Mouse (Mus musculus): ENCODE data around the gene Ikbkg. TPM values are rescaled to one million over a fixed set of nuclear protein-coding genes. Genes with fewer than 3 reads are reported as not detected.

Gene Ikbkg
- polyA plus RNA-seq, 1 experiment from 2014 or later, result 22.2 TPM

DNA sequence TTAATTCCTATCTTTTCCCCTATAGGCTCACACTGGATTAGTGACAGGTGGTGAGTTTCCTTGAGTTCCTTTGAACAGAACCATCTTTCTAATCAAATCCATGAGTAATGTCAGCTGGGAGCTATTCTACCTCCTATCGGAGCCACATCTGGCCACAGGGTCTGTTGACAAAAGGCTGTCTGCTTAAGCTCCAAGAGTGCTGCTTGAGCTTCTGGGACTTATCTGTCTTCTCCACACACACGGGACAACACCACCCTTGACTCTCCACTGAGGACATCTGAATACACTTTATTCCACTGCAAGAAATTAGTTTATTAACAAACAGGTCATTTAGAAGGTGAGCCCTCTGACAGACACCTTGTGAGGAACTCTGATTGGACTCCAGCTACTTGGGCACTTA, 8.6 kb upstream of the Ikbkg start:
- WGBS, result 68% methylated on average over 2 of the region's 2 CpGs
- H3K36me3 ChIP-seq (ENCODE audit: control insufficient read depth, insufficient read depth, low read length), result no peaks in the 10 kb centered on the region
- ATAC-seq (replicated peaks; ENCODE audit: low FRiP score) (no peak), DNase-seq (ENCODE audit: low spot score) (no peak)
- no peaks in the 10 kb centered on the region for H3K4me1 ChIP-seq (replicated peaks; ENCODE audit: control insufficient read depth, insufficient read depth, low read length)
- no peaks in the 10 kb centered on the region for H3K27me3 ChIP-seq (ENCODE audit: control insufficient read depth, insufficient read depth, low read length)
- H3K27ac ChIP-seq (ENCODE audit: low read depth, low read length), result no peak overlapping the region
- H3K4me2 ChIP-seq (ENCODE audit: low read depth, low read length, severe bottlenecking), result no peak overlapping the region
- no peak overlapping the region for H3K9ac ChIP-seq (ENCODE audit: low read length)
- H3K4me3 ChIP-seq (ENCODE audit: low read depth, low read length), result no peak overlapping the region
- no peaks in the 10 kb centered on the region for H3K9me3 ChIP-seq (ENCODE audit: control insufficient read depth, low read length)

DNA sequence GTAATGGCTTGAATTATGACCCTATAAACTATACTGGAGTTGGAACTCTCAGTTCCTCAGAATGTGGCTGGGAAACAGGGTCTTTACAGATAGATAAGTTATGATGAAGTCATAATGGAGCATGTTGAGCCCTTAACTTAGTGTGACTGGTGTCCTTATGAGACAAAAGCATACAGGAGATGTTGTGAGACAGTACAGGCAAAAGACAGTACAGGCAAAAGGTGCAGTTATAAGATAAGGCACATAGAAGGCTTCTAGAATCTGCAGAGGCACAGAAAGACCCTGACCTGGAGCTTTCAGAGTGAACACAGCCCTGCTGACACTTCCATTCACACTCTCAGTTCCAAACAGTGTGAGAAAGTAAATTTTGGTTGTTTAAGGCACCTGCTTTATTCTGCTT, 4.9 kb upstream of the Ikbkg start:
- ATAC-seq (replicated peaks; ENCODE audit: low FRiP score) (no peak), DNase-seq (ENCODE audit: low spot score) (no peak)
- Histone ChIP-seq H3K4me3 (ENCODE audit: low read depth, low read length) (no peak overlapping the region), H3K4me2 (ENCODE audit: low read depth, low read length, severe bottlenecking) (no peak overlapping the region), H3K27me3 (ENCODE audit: control insufficient read depth, insufficient read depth, low read length) (no peaks in the 10 kb centered on the region), H3K9ac (ENCODE audit: low read length) (no peak overlapping the region), H3K27ac (ENCODE audit: low read depth, low read length) (no peak overlapping the region), H3K4me1 (replicated peaks; ENCODE audit: control insufficient read depth, insufficient read depth, low read length) (no peaks in the 10 kb centered on the region), H3K36me3 (ENCODE audit: control insufficient read depth, insufficient read depth, low read length) (no peaks in the 10 kb centered on the region), H3K9me3 (ENCODE audit: control insufficient read depth, low read length) (no peaks in the 10 kb centered on the region)

DNA sequence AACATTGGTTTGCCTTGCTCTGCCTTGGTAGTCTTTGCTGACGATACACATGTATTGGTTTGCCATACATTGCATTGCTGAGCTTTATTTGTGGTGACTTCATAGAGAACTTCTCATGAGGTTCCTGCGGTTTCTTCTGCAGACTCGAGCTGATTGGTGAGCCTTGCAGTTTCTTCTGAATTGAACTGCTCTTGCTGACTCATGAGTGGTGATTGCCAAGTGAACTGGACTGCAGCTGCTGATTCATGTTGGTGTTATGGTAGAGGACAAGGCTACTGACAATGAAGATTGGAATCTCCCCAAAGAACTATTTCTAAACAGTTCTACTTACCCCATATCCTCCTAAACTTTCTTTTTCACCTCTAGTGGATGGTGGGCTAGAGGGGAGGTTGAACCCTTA, 7.0 kb downstream of the Ikbkg start:
- DNase-seq (ENCODE audit: low spot score), result no peak
- Histone ChIP-seq H3K4me3 (ENCODE audit: low read depth, low read length) (no peak overlapping the region), H3K27ac (ENCODE audit: low read depth, low read length) (no peak overlapping the region), H3K27me3 (ENCODE audit: control insufficient read depth, insufficient read depth, low read length) (no peaks in the 10 kb centered on the region), H3K36me3 (ENCODE audit: control insufficient read depth, insufficient read depth, low read length) (no peaks in the 10 kb centered on the region), H3K4me1 (replicated peaks; ENCODE audit: control insufficient read depth, insufficient read depth, low read length) (no peaks in the 10 kb centered on the region), H3K9ac (ENCODE audit: low read length) (no peak overlapping the region), H3K9me3 (ENCODE audit: control insufficient read depth, low read length) (no peaks in the 10 kb centered on the region), H3K4me2 (ENCODE audit: low read depth, low read length, severe bottlenecking) (no peak overlapping the region)
- no peak for ATAC-seq (replicated peaks; ENCODE audit: low FRiP score)
- 84% methylated on average over 3 of the region's 3 CpGs for WGBS

DNA sequence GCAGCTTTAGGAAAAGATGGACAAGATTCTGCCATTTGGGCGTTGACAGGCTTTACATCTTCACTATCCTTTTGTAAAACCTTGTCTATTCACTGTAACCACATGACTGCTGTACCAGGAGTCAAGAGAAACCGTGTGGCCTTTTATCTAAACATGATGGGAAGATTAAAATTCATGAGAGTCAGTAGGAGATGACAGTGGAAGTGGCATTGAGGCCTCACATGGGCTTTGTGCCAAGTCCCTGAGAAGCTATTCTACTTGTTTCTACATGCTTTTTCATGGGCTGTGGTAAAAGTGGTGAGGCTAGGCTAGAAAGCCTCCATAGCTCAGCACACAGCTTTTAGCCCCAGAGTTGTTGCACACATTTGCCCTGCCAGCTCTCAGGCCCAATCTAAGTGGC, 15.2 kb downstream of the Ikbkg start:
- DNase-seq (ENCODE audit: low spot score), result no peak
- Histone ChIP-seq H3K9me3 (ENCODE audit: control insufficient read depth, low read length) (no peaks in the 10 kb centered on the region), H3K27ac (ENCODE audit: low read depth, low read length) (no peak overlapping the region), H3K4me1 (replicated peaks; ENCODE audit: control insufficient read depth, insufficient read depth, low read length) (no peaks in the 10 kb centered on the region), H3K27me3 (ENCODE audit: control insufficient read depth, insufficient read depth, low read length) (no peaks in the 10 kb centered on the region), H3K9ac (ENCODE audit: low read length) (no peak overlapping the region), H3K4me3 (ENCODE audit: low read depth, low read length) (no peak overlapping the region), H3K4me2 (ENCODE audit: low read depth, low read length, severe bottlenecking) (no peak overlapping the region), H3K36me3 (ENCODE audit: control insufficient read depth, insufficient read depth, low read length) (no peaks in the 10 kb centered on the region)
- no peak for ATAC-seq (replicated peaks; ENCODE audit: low FRiP score)
- WGBS, result 68% methylated on average over 2 of the region's 2 CpGs

DNA sequence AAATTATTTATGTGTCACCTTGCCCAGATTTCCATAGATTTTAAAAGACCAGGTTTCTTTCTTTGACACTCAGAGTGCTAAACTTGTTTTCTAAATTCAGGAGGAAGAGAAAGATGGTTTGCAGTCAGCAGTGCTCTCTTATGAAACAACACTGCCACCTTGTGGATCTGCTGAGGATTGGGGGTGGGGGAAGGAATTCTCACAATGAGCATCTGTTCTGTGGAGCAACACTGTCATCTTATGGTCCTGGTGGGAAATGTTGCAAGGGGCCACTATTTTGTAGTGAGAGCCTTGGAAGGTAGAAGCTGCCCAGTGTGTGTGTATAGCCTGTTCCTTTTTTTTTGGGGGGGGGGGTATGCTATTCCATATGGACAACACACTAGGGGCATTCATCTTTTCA, 20.3 kb downstream of the Ikbkg start:
- Histone ChIP-seq H3K4me2 (ENCODE audit: low read depth, low read length, severe bottlenecking) (no peak overlapping the region), H3K27me3 (ENCODE audit: control insufficient read depth, insufficient read depth, low read length) (no peaks in the 10 kb centered on the region), H3K4me1 (replicated peaks; ENCODE audit: control insufficient read depth, insufficient read depth, low read length) (no peaks in the 10 kb centered on the region), H3K9ac (ENCODE audit: low read length) (no peak overlapping the region), H3K4me3 (ENCODE audit: low read depth, low read length) (no peak overlapping the region), H3K9me3 (ENCODE audit: control insufficient read depth, low read length) (no peaks in the 10 kb centered on the region), H3K36me3 (ENCODE audit: control insufficient read depth, insufficient read depth, low read length) (no peaks in the 10 kb centered on the region), H3K27ac (ENCODE audit: low read depth, low read length) (no peak overlapping the region)
- ATAC-seq (replicated peaks; ENCODE audit: low FRiP score), result 0 out of 2 replicates have a peak, but pooled peaks have one; percentile 63
- DNase-seq (ENCODE audit: low spot score), result peak; percentile 74

DNA sequence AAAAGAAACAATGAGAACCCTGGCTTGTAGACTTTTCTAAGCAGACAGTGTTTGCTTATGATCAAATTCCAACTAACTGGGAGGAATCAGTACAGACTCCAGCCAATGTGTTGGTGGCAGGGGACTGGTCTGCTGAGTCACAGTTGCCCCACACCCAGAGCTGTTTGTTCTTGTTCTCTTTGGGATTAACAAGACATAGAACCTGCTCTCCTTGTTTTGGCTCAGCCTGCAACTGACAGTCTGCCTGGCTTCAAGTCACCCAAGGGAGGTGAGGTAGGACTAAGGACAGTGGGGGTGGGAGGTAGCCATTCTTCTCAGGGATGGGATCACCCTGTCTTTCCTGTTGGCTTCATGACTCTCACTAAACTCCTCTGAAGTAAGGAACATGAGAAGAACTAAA, 31.4 kb downstream of the Ikbkg start:
- Histone ChIP-seq H3K9me3 (ENCODE audit: control insufficient read depth, low read length) (no peaks in the 10 kb centered on the region), H3K4me2 (ENCODE audit: low read depth, low read length, severe bottlenecking) (no peak overlapping the region), H3K27me3 (ENCODE audit: control insufficient read depth, insufficient read depth, low read length) (no peaks in the 10 kb centered on the region), H3K27ac (ENCODE audit: low read depth, low read length) (no peak overlapping the region), H3K36me3 (ENCODE audit: control insufficient read depth, insufficient read depth, low read length) (no peaks in the 10 kb centered on the region), H3K9ac (ENCODE audit: low read length) (no peak overlapping the region), H3K4me3 (ENCODE audit: low read depth, low read length) (no peak overlapping the region), H3K4me1 (replicated peaks; ENCODE audit: control insufficient read depth, insufficient read depth, low read length) (no peaks in the 10 kb centered on the region)
- ATAC-seq (replicated peaks; ENCODE audit: low FRiP score), result no peak
- DNase-seq (ENCODE audit: low spot score), result no peak

DNA sequence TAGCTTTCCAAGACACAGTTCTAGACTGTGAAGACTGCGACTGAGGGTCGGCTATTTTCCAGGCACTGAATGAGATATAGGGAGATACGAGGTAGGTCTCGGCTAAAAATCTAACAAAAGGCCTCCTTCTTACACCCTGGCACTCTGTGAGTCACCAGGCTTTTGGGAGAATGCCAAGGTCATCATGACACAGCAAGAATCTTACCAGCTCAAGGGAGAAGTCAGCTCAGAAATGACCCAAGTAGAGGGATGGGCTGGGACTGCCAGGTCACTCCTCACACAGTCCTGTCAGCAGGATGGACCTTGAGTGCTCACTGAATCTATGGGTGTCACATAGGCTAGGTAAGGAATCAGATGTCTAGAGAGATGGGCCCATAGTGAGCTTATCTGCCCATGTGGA, 32.1 kb downstream of the Ikbkg start:
- Histone ChIP-seq H3K27ac (ENCODE audit: low read depth, low read length) (no peak overlapping the region), H3K9ac (ENCODE audit: low read length) (no peak overlapping the region), H3K27me3 (ENCODE audit: control insufficient read depth, insufficient read depth, low read length) (no peaks in the 10 kb centered on the region), H3K4me1 (replicated peaks; ENCODE audit: control insufficient read depth, insufficient read depth, low read length) (no peaks in the 10 kb centered on the region), H3K36me3 (ENCODE audit: control insufficient read depth, insufficient read depth, low read length) (no peaks in the 10 kb centered on the region), H3K4me3 (ENCODE audit: low read depth, low read length) (no peak overlapping the region), H3K4me2 (ENCODE audit: low read depth, low read length, severe bottlenecking) (no peak overlapping the region), H3K9me3 (ENCODE audit: control insufficient read depth, low read length) (no peaks in the 10 kb centered on the region)
- DNase-seq (ENCODE audit: low spot score) (no peak), ATAC-seq (replicated peaks; ENCODE audit: low FRiP score) (no peak)
- 93% methylated on average over 4 of the region's 4 CpGs for WGBS

DNA sequence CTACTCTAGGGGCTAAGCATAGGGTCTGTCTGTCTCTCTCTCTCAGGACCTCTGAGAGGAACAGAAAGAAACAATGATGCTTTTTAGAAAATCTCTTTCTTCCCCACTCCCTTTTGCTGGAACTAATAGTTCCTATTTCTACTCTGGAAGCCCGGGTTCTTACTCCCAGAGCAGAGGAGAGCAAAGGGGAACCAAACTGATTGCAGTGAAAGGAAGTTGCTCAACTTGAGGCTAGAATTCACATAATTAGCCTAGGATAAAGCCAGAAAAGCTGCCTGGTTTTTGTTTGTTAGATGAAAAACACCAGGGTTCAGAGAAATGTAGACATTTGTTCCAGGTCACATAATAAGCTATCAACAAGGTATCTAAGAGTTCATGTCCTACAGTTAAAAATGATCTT, 33.2 kb downstream of the Ikbkg start:
- H3K4me1 ChIP-seq (replicated peaks; ENCODE audit: control insufficient read depth, insufficient read depth, low read length), result no peaks in the 10 kb centered on the region
- no peak for ATAC-seq (replicated peaks; ENCODE audit: low FRiP score)
- H3K9me3 ChIP-seq (ENCODE audit: control insufficient read depth, low read length), result no peaks in the 10 kb centered on the region
- no peak overlapping the region for H3K9ac ChIP-seq (ENCODE audit: low read length)
- H3K4me3 ChIP-seq (ENCODE audit: low read depth, low read length), result no peak overlapping the region
- H3K27ac ChIP-seq (ENCODE audit: low read depth, low read length), result no peak overlapping the region
- no peaks in the 10 kb centered on the region for H3K27me3 ChIP-seq (ENCODE audit: control insufficient read depth, insufficient read depth, low read length)
- DNase-seq (ENCODE audit: low spot score), result no peak
- no peak overlapping the region for H3K4me2 ChIP-seq (ENCODE audit: low read depth, low read length, severe bottlenecking)
- 69% methylated on average over 1 of the region's 1 CpGs for WGBS
- no peaks in the 10 kb centered on the region for H3K36me3 ChIP-seq (ENCODE audit: control insufficient read depth, insufficient read depth, low read length)

DNA sequence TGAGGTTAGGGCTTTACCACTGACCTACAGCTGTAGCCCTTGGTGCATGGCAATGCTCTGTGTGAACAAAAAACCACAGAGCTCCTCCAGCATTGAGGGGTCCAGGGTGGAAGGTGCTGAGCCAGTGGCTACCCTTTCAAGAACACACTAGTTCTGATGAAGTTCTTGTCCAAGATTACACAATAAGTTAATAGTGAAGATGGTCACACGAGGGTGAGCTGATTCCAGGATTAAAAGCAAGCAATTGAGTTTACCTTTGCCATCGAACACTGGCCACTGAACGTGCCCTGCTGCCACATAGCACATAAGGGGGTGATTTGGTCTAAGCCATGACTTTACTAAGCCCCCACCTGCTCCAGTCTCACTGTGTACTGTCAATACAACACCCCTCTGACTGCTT, 34.0 kb downstream of the Ikbkg start:
- DNase-seq (ENCODE audit: low spot score) (no peak), ATAC-seq (replicated peaks; ENCODE audit: low FRiP score) (no peak)
- H3K9me3 ChIP-seq (ENCODE audit: control insufficient read depth, low read length), result no peaks in the 10 kb centered on the region
- no peak overlapping the region for H3K9ac ChIP-seq (ENCODE audit: low read length)
- H3K27me3 ChIP-seq (ENCODE audit: control insufficient read depth, insufficient read depth, low read length), result no peaks in the 10 kb centered on the region
- no peak overlapping the region for H3K4me3 ChIP-seq (ENCODE audit: low read depth, low read length)
- no peak overlapping the region for H3K4me2 ChIP-seq (ENCODE audit: low read depth, low read length, severe bottlenecking)
- H3K27ac ChIP-seq (ENCODE audit: low read depth, low read length), result no peak overlapping the region
- no peaks in the 10 kb centered on the region for H3K4me1 ChIP-seq (replicated peaks; ENCODE audit: control insufficient read depth, insufficient read depth, low read length)
- 80% methylated on average over 3 of the region's 3 CpGs for WGBS
- no peaks in the 10 kb centered on the region for H3K36me3 ChIP-seq (ENCODE audit: control insufficient read depth, insufficient read depth, low read length)
